Mouse (Mus musculus) testis, adult 2 months (tissue): ENCODE data around the gene Mamdc4.

Experiments
- CTCF ChIP-seq: fragments of 200-500 bp; IDR thresholded peaks from 2 replicates; pipeline ENCODE4 v1.5.1; 2012; ENCODE audit warnings: low read depth, mild to moderate bottlenecking, inconsistent platforms, low read length, moderate library complexity; ENCODE audit not compliant: control insufficient read depth, insufficient read depth, insufficient replicate concordance
- POLR2A ChIP-seq: fragments of 200-500 bp; IDR thresholded peaks from 2 replicates; pipeline ENCODE4 v1.6.1; 2012; ENCODE audit warnings: low read depth, mild to moderate bottlenecking, inconsistent platforms, low read length, moderate library complexity; ENCODE audit not compliant: control insufficient read depth

- no peak for TF ChIP-seq CTCF
- TF ChIP-seq POLR2A, result no peak
These were observed 13.7 kb upstream of the Mamdc4 start for GRCm38 (mm10) chr2:25588227-25588907.
